Mouse (Mus musculus): Measurements from ENCODE around the gene Slc16a4.

Slc16a4 gene

DNA sequence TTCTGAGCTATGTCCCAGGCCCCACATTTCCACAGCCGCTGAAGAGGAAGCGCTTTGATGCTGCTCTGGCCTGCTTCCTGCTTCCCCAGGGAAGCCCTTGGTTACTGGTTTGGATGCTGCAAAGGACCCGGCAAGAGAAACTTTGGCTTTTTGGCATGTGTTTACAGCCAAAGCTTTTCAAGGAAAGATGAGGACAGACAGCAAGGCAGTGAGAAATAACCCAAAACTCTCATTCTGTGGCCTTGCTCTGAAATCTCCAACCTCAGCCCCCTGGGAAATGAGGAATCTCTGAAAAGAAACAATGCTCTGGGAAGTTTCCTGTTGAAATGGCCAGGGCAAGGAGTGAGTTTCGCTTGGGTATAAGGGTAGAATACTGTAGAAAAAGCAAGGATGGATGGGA, 69.3 kb downstream of the Slc16a4 start:
- DNase-seq (ENCODE audit: low spot score), result no peak

Data from urinary bladder, postnatal 14 days (tissue).